Mouse (Mus musculus): Measurements from ENCODE around the gene 2700049A03Rik.

- TF ChIP-seq GATA1 (IDR thresholded peaks at IDR 0.05; ENCODE audit: borderline replicate concordance, low read length) (no peak), FLI1 (IDR thresholded peaks at IDR 0.05; ENCODE audit: low read length) (no peak)
Observed at GRCm38 (mm10) chr12:71217866-71218522, 81.3 kb downstream of the 2700049A03Rik start.

Data from megakaryocyte, embryonic 14.5 days (primary cell).